Mouse (Mus musculus) right cerebral cortex, postnatal 10 days (tissue): ENCODE results near the gene Plscr1.

Experiments
- DNase-seq, 2 experiments: peaks; one replicate each; pipeline ENCODE4 v3.0.0; 2021; ENCODE audit warnings: low spot score in 2 of 2

The Plscr1 gene

DNA sequence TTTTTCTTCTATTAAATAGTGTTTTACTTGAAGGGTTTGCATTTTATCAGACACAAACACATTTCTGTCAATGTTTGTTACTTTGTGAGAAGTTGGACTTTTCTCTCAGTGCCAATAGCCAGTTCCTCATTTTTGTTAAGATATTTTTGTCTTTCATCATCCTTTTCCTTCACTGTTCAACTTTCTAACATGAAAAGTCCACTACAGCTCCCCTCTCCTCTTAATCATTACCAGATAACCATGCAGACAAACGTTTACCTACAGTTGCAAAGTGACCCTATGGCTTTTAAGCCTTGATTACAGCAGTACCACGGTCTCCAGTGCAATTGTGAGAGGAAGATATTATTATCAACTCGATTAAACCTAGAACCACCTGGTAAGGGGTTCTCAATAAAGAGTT is 51.7 kb downstream of the Plscr1 start:
- DNase-seq, result no peak

DNA sequence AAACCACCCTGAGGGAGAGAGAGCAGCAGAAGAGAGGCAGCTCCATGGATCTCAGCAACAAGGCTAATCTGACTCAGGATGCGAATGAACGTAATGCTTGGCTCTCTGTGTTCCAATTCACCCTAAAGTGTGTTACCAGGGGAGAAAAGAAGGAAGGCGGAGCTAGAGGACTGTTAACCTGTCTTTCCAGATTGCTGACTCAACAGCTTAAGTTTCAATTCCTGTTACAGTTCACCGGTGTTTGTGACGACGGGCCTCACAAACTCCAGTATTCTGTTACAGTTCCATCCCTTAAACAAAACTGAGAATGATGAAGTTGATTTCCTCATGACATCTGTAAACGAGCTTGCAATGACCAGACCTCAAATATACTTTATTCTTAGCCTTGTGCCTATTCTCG is 55.5 kb downstream of the Plscr1 start:
- no peak for DNase-seq

DNA sequence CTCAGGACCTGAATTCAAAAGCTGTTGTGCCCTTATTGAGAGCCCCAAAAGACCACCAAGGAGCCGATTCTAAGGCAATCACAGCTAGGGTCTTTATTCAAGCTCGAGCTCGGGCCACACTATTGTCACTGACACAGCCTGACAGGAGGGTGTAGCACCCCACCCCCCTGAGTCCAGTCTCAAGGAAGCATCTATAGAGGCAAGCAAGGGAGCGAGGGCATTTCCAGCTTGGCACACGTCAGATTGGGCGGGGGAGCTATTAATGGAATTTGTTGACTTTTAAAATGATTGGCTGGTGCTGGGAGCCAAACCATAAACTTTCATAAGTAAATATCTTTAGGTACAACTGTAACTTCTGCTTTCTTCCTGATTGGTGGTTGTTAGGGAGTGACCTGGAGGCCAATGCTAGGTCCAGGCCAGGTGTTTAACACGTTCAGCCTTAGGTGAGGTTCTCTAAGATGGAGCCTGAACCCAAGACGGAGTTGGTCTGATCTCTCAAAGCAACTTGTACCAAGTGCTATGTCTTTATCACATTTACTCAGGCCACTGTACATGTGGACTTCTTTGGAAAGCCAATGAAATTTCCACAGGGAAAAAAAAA is 56.2 kb downstream of the Plscr1 start:
- DNase-seq, result no peak

DNA sequence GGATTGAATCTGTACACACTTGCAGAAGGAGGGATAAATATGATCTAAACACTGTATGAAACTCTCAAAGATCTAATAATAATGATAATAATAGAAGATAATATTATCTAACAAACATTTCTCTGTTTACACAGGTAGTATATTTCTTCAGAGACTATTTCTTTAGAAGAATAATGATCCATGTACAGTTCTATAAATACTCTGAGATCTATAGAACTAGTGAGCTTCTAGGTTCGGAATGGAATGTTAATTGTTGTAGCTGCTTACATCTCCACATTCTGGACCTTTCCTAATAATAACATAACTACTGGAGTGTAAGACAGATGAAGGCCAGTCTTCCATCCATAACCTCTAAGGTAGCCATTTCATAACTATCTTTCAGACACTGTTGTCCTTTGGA is 59.5 kb downstream of the Plscr1 start, which contains the start of gene 1700057G04Rik:
1700057G04Rik (plus strand) TSS at position 301 of the 400 bp plus-strand sequence.
- DNase-seq, result no peak

DNA sequence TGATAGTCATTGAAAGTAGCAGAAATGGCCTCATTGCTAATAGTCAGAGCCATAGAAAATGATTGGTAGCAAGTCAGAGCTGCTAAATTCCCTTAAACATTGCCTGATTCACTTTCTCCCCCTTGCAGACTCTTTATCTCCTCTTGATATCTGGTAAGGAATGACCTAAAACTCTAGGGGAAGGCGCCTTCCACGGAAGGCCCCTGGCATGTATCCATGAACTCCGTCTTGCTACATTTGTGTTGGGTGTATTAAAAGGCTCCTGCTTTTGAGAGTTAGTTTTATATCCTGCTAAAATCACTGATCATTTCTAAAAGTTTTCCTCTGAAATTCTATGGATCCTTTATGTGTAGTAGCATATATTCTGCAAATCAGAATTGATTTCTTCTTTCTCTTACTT is 67.2 kb downstream of the Plscr1 start:
- DNase-seq, result no peak
